Mouse (Mus musculus): ENCODE results near the gene Amdhd2. TPM values are rescaled to one million over a fixed set of nuclear protein-coding genes. Genes with fewer than 3 reads are reported as not detected.

Amdhd2 gene
- polyA plus RNA-seq, 1 experiment, result 25.3 TPM

- Histone ChIP-seq H3K27ac (ENCODE audit: insufficient read depth, low read length) (no peak overlapping the region), H3K4me1 (ENCODE audit: control insufficient read depth, insufficient read depth, low read length) (peaks cover 4% of the 10 kb centered on the region)
Observed at GRCm38 (mm10) chr17:24205908-24206361, 42.4 kb upstream of the Amdhd2 start.

GRCm38 (mm10) chr17:24205284-24205888 lies 41.8 kb upstream of the Amdhd2 start, which contains the start of gene Tbc1d24:
TSS of gene Tbc1d24 (minus strand) at chr17:24205562.
- Histone ChIP-seq H3K27ac (ENCODE audit: insufficient read depth, low read length) (no peak within 1 kb of the TSS), H3K4me1 (ENCODE audit: control insufficient read depth, insufficient read depth, low read length) (peaks cover 2% of the 10 kb centered on the region), H3K36me3 (ENCODE audit: control insufficient read depth, insufficient read depth, low read length, poor library complexity, severe bottlenecking) (no peaks in the 10 kb centered on the region), H3K9ac (ENCODE audit: low read depth, poor library complexity, severe bottlenecking) (peak within 1 kb of the TSS; percentile 77), H3K27me3 (ENCODE audit: control insufficient read depth, insufficient read depth, low read length, poor library complexity, severe bottlenecking) (no peaks in the 10 kb centered on the region), H3K4me3 (ENCODE audit: low read depth, low read length) (peak within 1 kb of the TSS; percentile 75), H3K9me3 (replicated peaks; ENCODE audit: control insufficient read depth, insufficient read depth, low read length, poor library complexity, severe bottlenecking) (no peaks in the 10 kb centered on the region)
- no peak for TF ChIP-seq POLR2A (IDR thresholded peaks at IDR 0.05; ENCODE audit: insufficient read depth, low read length)
- no peak for TF ChIP-seq EP300 (IDR thresholded peaks at IDR 0.05; ENCODE audit: insufficient read depth, low read depth, low read length)
- TF ChIP-seq CTCF (IDR thresholded peaks at IDR 0.05; ENCODE audit: low read depth, low read length), result no peak

More at GRCm38 (mm10) chr17:24205908-24206361, 42.4 kb upstream of the Amdhd2 start:
- Histone ChIP-seq H3K4me3 (ENCODE audit: low read depth, low read length) (peak overlapping the region; percentile 57), H3K9me3 (replicated peaks; ENCODE audit: control insufficient read depth, insufficient read depth, low read length, poor library complexity, severe bottlenecking) (no peaks in the 10 kb centered on the region), H3K9ac (ENCODE audit: low read depth, poor library complexity, severe bottlenecking) (peak overlapping the region; percentile 77), H3K27me3 (ENCODE audit: control insufficient read depth, insufficient read depth, low read length, poor library complexity, severe bottlenecking) (no peaks in the 10 kb centered on the region), H3K36me3 (ENCODE audit: control insufficient read depth, insufficient read depth, low read length, poor library complexity, severe bottlenecking) (no peaks in the 10 kb centered on the region)
- TF ChIP-seq CTCF (IDR thresholded peaks at IDR 0.05; ENCODE audit: low read depth, low read length) (no peak), EP300 (IDR thresholded peaks at IDR 0.05; ENCODE audit: insufficient read depth, low read depth, low read length) (no peak), POLR2A (IDR thresholded peaks at IDR 0.05; ENCODE audit: insufficient read depth, low read length) (no peak)

- no peak overlapping the region for H3K27ac ChIP-seq (ENCODE audit: insufficient read depth, low read length)
- H3K9ac ChIP-seq (ENCODE audit: low read depth, poor library complexity, severe bottlenecking), result peak overlapping the region; percentile 77
- H3K36me3 ChIP-seq (ENCODE audit: control insufficient read depth, insufficient read depth, low read length, poor library complexity, severe bottlenecking), result no peaks in the 10 kb centered on the region
- H3K9me3 ChIP-seq (replicated peaks; ENCODE audit: control insufficient read depth, insufficient read depth, low read length, poor library complexity, severe bottlenecking), result no peaks in the 10 kb centered on the region
- no peaks in the 10 kb centered on the region for H3K27me3 ChIP-seq (ENCODE audit: control insufficient read depth, insufficient read depth, low read length, poor library complexity, severe bottlenecking)
- peak overlapping the region; percentile 75 for H3K4me3 ChIP-seq (ENCODE audit: low read depth, low read length)
- peaks cover 4% of the 10 kb centered on the region for H3K4me1 ChIP-seq (ENCODE audit: control insufficient read depth, insufficient read depth, low read length)
- no peak for TF ChIP-seq POLR2A (IDR thresholded peaks at IDR 0.05; ENCODE audit: insufficient read depth, low read length)
- no peak for TF ChIP-seq EP300 (IDR thresholded peaks at IDR 0.05; ENCODE audit: insufficient read depth, low read depth, low read length)
- no peak for TF ChIP-seq CTCF (IDR thresholded peaks at IDR 0.05; ENCODE audit: low read depth, low read length)
Observed at GRCm38 (mm10) chr17:24204846-24205245, 41.3 kb upstream of the Amdhd2 start.

- no peak for TF ChIP-seq POLR2A (IDR thresholded peaks at IDR 0.05; ENCODE audit: insufficient read depth, low read length)
- no peak for TF ChIP-seq CTCF (IDR thresholded peaks at IDR 0.05; ENCODE audit: low read depth, low read length)
- TF ChIP-seq EP300 (IDR thresholded peaks at IDR 0.05; ENCODE audit: insufficient read depth, low read depth, low read length), result no peak
- Histone ChIP-seq H3K4me1 (ENCODE audit: control insufficient read depth, insufficient read depth, low read length) (peaks cover 10% of the 10 kb centered on the region), H3K27me3 (ENCODE audit: control insufficient read depth, insufficient read depth, low read length, poor library complexity, severe bottlenecking) (no peaks in the 10 kb centered on the region), H3K9ac (ENCODE audit: low read depth, poor library complexity, severe bottlenecking) (no peak overlapping the region), H3K4me3 (ENCODE audit: low read depth, low read length) (no peak overlapping the region), H3K36me3 (ENCODE audit: control insufficient read depth, insufficient read depth, low read length, poor library complexity, severe bottlenecking) (no peaks in the 10 kb centered on the region), H3K9me3 (replicated peaks; ENCODE audit: control insufficient read depth, insufficient read depth, low read length, poor library complexity, severe bottlenecking) (no peaks in the 10 kb centered on the region), H3K27ac (ENCODE audit: insufficient read depth, low read length) (peak overlapping the region; percentile 79)
Observed at GRCm38 (mm10) chr17:24203611-24204534, 40.3 kb upstream of the Amdhd2 start.

DNA sequence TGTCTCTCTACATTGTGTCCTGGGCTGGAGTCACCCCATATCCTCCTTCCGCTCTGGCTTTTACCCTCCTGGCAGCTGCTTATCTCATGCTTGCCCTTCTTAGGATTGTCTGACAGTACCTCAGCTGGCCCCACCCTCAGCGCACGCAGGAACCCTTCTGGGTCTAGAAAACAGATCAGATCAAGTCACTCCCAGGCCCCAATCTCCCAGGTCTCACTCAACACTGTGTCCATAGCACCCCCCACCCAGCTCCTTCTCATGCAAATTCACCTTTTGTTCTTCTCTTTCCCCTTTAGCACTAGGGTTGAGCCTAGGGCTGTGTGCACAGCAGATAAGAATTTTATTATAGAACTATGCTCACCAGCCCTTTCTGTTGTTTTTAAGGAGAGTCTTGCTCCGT lies 39.5 kb upstream of the Amdhd2 start:
- Histone ChIP-seq H3K27me3 (ENCODE audit: control insufficient read depth, insufficient read depth, low read length, poor library complexity, severe bottlenecking) (no peaks in the 10 kb centered on the region), H3K4me3 (ENCODE audit: low read depth, low read length) (0 out of 2 replicates have a peak overlapping the region, but pooled peaks have one; percentile 2), H3K9ac (ENCODE audit: low read depth, poor library complexity, severe bottlenecking) (no peak overlapping the region), H3K9me3 (replicated peaks; ENCODE audit: control insufficient read depth, insufficient read depth, low read length, poor library complexity, severe bottlenecking) (no peaks in the 10 kb centered on the region), H3K36me3 (ENCODE audit: control insufficient read depth, insufficient read depth, low read length, poor library complexity, severe bottlenecking) (no peaks in the 10 kb centered on the region), H3K4me1 (ENCODE audit: control insufficient read depth, insufficient read depth, low read length) (peaks cover 12% of the 10 kb centered on the region), H3K27ac (ENCODE audit: insufficient read depth, low read length) (peak overlapping the region; percentile 79)
- peak; percentile 85 for TF ChIP-seq EP300 (IDR thresholded peaks at IDR 0.05; ENCODE audit: insufficient read depth, low read depth, low read length)
- no peak for TF ChIP-seq POLR2A (IDR thresholded peaks at IDR 0.05; ENCODE audit: insufficient read depth, low read length)

All from ES-Bruce4 (cell line).